Mouse (Mus musculus): ENCODE measurements around the gene Hoxd11.

GRCm38 (mm10) chr2:74691995-74692807 is 12.8 kb downstream of the Hoxd11 start:
- TF ChIP-seq CTCF (IDR thresholded peaks at IDR 0.05; ENCODE audit: insufficient read depth, low read depth, low read length) (no peak), POLR2A (IDR thresholded peaks at IDR 0.05; ENCODE audit: insufficient read depth, low read depth, low read length) (no peak)
